Mouse (Mus musculus) hindbrain, embryonic 14.5 days (tissue): ENCODE results near the gene Tbck. TPM values are rescaled to one million over a fixed set of nuclear protein-coding genes. Genes with fewer than 3 reads are reported as not detected.

Source experiments
- ATAC-seq: fragments of 200-750 bp; cut with Nextera tagmentation; 2 replicates; pipeline ENCODE4 v1.8.0; 2017; ENCODE audit warnings: moderate number of reproducible peaks, mild to moderate bottlenecking, moderate TSS enrichment, moderate library complexity; ENCODE audit not compliant: low FRiP score
- DNase-seq: peaks from one replicate; pipeline ENCODE4 v3.0.0-alpha.2; 2015; ENCODE audit warnings: low spot score
- H3K27ac ChIP-seq: fragments of 300-500 bp; sonication (generic); 2 replicates; pipeline ENCODE4 v1.5.1; 2014; ENCODE audit warnings: mild to moderate bottlenecking, moderate library complexity
- H3K27me3 ChIP-seq: fragments of 300-500 bp; sonication (generic); 2 replicates; pipeline ENCODE4 v1.6.1; 2014; ENCODE audit warnings: mild to moderate bottlenecking, low read length, mixed read lengths; ENCODE audit not compliant: control insufficient read depth, insufficient read depth
- H3K36me3 ChIP-seq: fragments of 300-500 bp; sonication (generic); replicated peaks from 2 replicates; pipeline ENCODE4 v1.6.1; 2014; ENCODE audit not compliant: control insufficient read depth, insufficient read depth
- H3K4me1 ChIP-seq: fragments of 300-500 bp; sonication (generic); replicated peaks from 2 replicates; pipeline ENCODE4 v1.6.1; 2014; ENCODE audit warnings: antibody characterized with exemption, low read length, mixed read lengths; ENCODE audit not compliant: control insufficient read depth, insufficient read depth
- H3K4me2 ChIP-seq: fragments of 300-500 bp; sonication (generic); replicated peaks from 2 replicates; pipeline ENCODE4 v1.6.1; 2014; ENCODE audit warnings: mild to moderate bottlenecking, moderate library complexity
- H3K4me3 ChIP-seq: fragments of 300-500 bp; sonication (generic); replicated peaks from 2 replicates; pipeline ENCODE4 v1.5.1; 2014; ENCODE audit warnings: mild to moderate bottlenecking, low read length
- H3K9ac ChIP-seq: fragments of 300-500 bp; sonication (generic); 2 replicates; pipeline ENCODE4 v1.6.1; 2014
- H3K9me3 ChIP-seq: fragments of 300-500 bp; sonication (generic); 2 replicates; pipeline ENCODE4 v1.6.1; 2016; ENCODE audit warnings: low read length; ENCODE audit not compliant: control insufficient read depth
- WGBS: fragments of 180-500 bp; shearing (Covaris S2); extraction: QIAGEN DNeasy Blood & Tissue Kit; methylation state at CpG from one replicate; pipeline ENCODE4 v1.1.7; 2014; 5-methylcytosine and 5-hydroxymethylcytosine counted together
- polyA plus RNA-seq: library from polyadenylated mRNA; unstranded; fragments of >200 nt; fragmentation: Nextera tagmentation; extraction: Ambion mirVana; gene quantifications from 2 replicates; pipeline ENCODE4 v1.2.1, GENCODE M21; 2014

Gene Tbck
- polyA plus RNA-seq, 1 experiment from 2014 or later = 30.8 TPM

DNA sequence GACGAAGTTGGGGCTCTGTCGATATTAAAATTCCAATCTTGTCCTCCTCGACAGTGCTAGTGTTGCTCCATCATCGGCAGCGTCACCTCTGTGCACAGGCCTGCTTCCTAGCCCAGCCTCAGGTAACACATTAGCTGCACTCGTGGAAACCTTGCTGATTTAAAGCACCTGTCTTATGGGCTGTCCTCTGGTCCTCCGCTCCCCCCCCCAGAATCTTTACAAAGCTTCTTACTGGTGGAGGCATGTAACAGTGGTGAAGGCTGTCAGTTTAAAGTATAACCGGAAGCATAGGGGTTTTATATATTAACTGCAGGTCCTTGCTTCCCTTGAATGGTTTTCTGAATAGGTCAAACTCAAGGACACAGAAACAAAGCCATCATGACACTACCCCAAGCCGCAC, 199.3 kb downstream of the Tbck start:
- Histone ChIP-seq H3K27me3 (no peaks in the 10 kb centered on the region), H3K4me1 (no peaks in the 10 kb centered on the region), H3K27ac (no peak overlapping the region), H3K4me3 (no peak overlapping the region), H3K4me2 (no peak overlapping the region), H3K9ac (no peak overlapping the region), H3K9me3 (no peaks in the 10 kb centered on the region), H3K36me3 (no peaks in the 10 kb centered on the region)
- no peak for ATAC-seq
- no peak for DNase-seq
- WGBS = 87% methylated on average over 9 of the region's 9 CpGs

DNA sequence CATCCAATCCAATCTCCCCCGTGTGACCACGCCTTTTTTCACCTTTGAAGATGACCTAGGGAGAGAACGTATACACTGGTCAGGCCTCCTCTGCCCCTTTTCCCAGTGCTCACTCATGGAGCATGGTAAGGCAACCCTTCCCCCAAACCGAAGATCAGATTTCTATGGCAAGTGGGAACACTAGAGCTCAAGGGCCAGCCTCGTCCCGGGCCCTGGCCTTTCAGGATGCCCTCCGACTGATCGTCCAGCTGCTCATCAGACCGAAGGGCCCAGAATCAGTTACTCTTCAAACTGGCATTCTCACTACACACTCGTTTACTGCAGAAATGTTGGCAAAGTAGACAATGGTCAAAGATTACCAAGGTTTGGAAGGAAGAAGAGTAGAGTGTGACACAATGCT, 200.5 kb downstream of the Tbck start:
- Histone ChIP-seq H3K4me1 (no peaks in the 10 kb centered on the region), H3K9me3 (no peaks in the 10 kb centered on the region), H3K36me3 (no peaks in the 10 kb centered on the region), H3K9ac (no peak overlapping the region), H3K27ac (no peak overlapping the region), H3K27me3 (no peaks in the 10 kb centered on the region), H3K4me2 (no peak overlapping the region), H3K4me3 (no peak overlapping the region)
- DNase-seq (no peak), ATAC-seq (no peak)
- WGBS = 87% methylated on average over 10 of the region's 10 CpGs

DNA sequence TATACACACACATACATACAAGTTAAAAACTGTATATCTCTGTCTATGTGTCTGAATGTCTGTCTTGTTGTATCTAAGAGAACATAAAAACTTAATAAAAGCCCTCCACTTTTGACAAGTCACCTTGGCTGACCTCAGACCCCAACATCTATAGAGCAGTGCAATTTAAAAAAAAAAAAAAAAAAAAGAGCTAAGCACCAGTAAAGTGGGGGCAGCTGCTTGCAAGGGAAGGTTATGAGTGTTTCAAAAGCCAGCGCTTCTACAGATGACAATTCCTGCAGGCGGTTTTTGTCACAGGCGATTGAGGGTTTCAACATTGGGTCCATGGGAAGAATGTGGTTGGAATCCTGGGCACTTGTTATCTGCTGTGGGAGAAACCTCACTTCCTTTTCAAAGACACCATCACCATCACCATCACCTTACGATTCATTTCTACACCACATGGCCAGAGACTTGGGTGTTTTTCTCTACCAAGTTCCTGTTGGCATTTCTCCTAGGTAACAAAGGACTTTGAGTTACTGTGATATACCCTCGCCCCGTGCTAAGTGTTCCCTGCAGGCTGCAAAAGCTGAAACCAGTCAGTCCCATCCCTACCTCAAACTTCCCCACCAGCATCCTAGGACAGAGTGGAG, 202.6 kb downstream of the Tbck start:
- Histone ChIP-seq H3K4me3 (no peak overlapping the region), H3K27me3 (no peaks in the 10 kb centered on the region), H3K27ac (no peak overlapping the region), H3K4me2 (no peak overlapping the region), H3K9me3 (no peaks in the 10 kb centered on the region), H3K36me3 (no peaks in the 10 kb centered on the region), H3K9ac (no peak overlapping the region), H3K4me1 (no peaks in the 10 kb centered on the region)
- 90% methylated on average over 6 of the region's 6 CpGs for WGBS
- no peak for DNase-seq
- ATAC-seq = no peak

DNA sequence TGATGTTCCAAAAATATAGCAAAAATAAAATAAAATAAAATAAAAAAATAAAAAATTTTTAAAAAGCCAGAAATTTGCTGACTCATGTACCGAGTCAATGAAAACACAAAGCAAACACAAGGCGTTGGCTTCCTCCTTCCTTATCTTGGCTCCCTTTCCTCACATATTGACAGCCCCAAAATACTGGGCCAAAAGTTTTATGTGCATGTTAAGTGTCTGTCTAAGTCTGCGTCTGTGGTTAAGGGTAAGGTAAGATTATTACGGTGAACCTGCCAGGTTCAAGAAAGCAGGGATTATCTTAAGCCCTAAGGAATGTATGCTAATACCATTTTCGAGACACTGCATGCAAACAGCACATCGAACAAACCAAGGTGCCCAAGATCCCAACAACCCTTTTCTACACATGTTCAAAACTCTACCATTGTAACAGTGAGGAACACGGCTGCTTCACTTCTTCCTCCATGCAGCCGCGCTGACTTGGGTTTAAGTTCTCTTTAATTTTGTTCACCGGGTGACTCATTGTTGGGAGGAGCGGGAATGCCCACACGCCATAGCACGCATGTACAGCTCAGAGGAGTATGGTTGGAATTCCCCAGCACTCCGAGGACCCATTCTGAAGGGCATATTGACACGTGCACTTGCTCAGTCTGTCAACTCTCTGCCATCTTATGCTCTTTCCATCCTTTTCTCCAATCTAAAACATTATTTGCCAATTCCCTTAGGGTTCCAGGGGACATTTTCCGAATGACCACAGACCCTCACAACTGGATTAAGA, 203.3 kb downstream of the Tbck start:
- no peak for ATAC-seq
- H3K4me2 ChIP-seq = no peak overlapping the region
- no peak for DNase-seq
- H3K27ac ChIP-seq = no peak overlapping the region
- H3K9ac ChIP-seq = no peak overlapping the region
- no peaks in the 10 kb centered on the region for H3K36me3 ChIP-seq
- H3K4me1 ChIP-seq = no peaks in the 10 kb centered on the region
- H3K27me3 ChIP-seq = no peaks in the 10 kb centered on the region
- H3K9me3 ChIP-seq = no peaks in the 10 kb centered on the region
- 96% methylated on average over 16 of the region's 16 CpGs for WGBS
- no peak overlapping the region for H3K4me3 ChIP-seq

Other genes starting within 250 kb of the Tbck start
- not detected in 2 replicates for gene Gimd1, start 54.3 kb upstream of the Tbck start, polyA plus RNA-seq
- gene Aimp1, start 226 bp downstream of the Tbck start, polyA plus RNA-seq = 60.0 and 71.4 TPM in 2 replicates